Mouse (Mus musculus) ovary, postnatal 14 days (tissue): ENCODE data around the gene Tsr2.

Experiments
- DNase-seq: peaks from one replicate; pipeline ENCODE4 v3.0.0; 2022; ENCODE audit warnings: low spot score

The Tsr2 gene

GRCm38 (mm10) chrX:151046777-151047430 lies 49.4 kb downstream of the Tsr2 start:
- DNase-seq, result peak; percentile 70

GRCm38 (mm10) chrX:151046321-151046720 lies 50.0 kb downstream of the Tsr2 start:
- DNase-seq, result no peak

GRCm38 (mm10) chrX:151045850-151046249 lies 50.5 kb downstream of the Tsr2 start, which contains the start of gene Fgd1:
Gene Fgd1, plus strand, starts transcription at chrX:151046150.
- DNase-seq, result no peak

GRCm38 (mm10) chrX:151041223-151041622 lies 55.1 kb downstream of the Tsr2 start:
- no peak for DNase-seq
